Mouse (Mus musculus) brain, embryonic 14.5 days (tissue): ENCODE results near the gene Heatr9.

Experiments
- CTCF ChIP-seq: fragments of 200-500 bp; IDR thresholded peaks from 2 replicates; pipeline ENCODE4 v1.5.1; 2012; ENCODE audit warnings: inconsistent platforms, mild to moderate bottlenecking, moderate library complexity, borderline replicate concordance; ENCODE audit not compliant: insufficient read depth, insufficient read length; ENCODE audit errors: extremely low read depth
- POLR2A ChIP-seq: fragments of 200-500 bp; IDR thresholded peaks from 2 replicates; pipeline ENCODE4 v1.6.1; 2012; ENCODE audit warnings: mild to moderate bottlenecking, inconsistent platforms, borderline replicate concordance; ENCODE audit not compliant: poor library complexity, insufficient read depth, insufficient read length, severe bottlenecking; ENCODE audit errors: extremely low read depth

DNA sequence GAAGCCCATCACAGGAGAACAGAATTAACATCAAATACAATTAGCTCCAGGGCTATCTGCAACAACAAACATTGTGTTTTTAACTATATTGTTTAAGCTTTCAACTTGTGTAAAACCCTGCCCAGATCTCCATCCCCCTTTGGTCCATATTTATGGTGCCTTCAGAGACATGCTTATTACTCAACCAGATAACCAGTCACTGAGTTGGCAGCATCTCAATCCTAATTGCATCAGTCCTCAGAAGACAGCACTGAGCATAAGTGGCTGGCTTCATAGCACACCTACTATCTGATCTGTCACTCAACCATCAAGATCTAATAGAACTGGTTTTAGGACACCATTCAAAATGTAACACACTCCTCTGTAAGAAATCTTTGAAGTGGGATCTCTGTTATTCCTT is 12.5 kb downstream of the Heatr9 start:
- no peak for TF ChIP-seq CTCF
- TF ChIP-seq POLR2A, result no peak
